In the genomic region with DNA sequence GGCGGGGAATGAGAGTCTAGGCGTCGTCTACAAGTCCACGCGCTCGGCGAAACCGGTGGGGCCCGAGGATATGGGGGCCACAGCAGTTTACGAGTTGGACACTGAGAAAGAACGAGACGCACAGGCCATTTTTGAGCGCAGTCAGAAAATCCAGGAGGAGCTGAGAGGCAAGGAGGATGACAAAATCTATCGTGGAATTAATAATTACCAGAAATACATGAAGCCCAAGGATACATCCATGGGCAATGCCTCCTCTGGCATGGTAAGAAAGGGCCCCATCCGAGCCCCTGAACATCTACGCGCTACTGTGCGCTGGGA, we compare ENCODE assay signal across 1 mouse cellular context.
TF ChIP-seq lines count a peak whose summit lies in the region.

No protein-coding gene starts in this region.

TF ChIP-seq in CH12.LX, 34 proteins besides CTCF, POLR2A, EP300 and RAD21:
- TF ChIP-seq CHD2 (IDR thresholded peaks at IDR 0.05; ENCODE audit: low read length) (no peak), E2F4 (IDR thresholded peaks at IDR 0.05; ENCODE audit: insufficient replicate concordance, low read depth, low read length) (no peak), MAX (IDR thresholded peaks at IDR 0.05; ENCODE audit: low read length) (no peak), NRF1 (IDR thresholded peaks at IDR 0.05; ENCODE audit: low read depth, low read length) (no peak), MYC (IDR thresholded peaks at IDR 0.05; ENCODE audit: low read depth, low read length) (no peak), MEF2A (IDR thresholded peaks at IDR 0.05; ENCODE audit: borderline replicate concordance, low read depth, low read length) (no peak), CHD1 (IDR thresholded peaks at IDR 0.05; ENCODE audit: low read depth, low read length) (no peak), MAFK (IDR thresholded peaks at IDR 0.05; ENCODE audit: insufficient replicate concordance, low read length) (no peak), JUN (IDR thresholded peaks at IDR 0.05; ENCODE audit: insufficient read depth, low read depth, low read length) (no peak), MXI1 (IDR thresholded peaks at IDR 0.05; ENCODE audit: low read depth, low read length) (no peak), TCF12 (IDR thresholded peaks at IDR 0.05; ENCODE audit: low read depth, low read length) (no peak), ZKSCAN1 (IDR thresholded peaks at IDR 0.05; ENCODE audit: borderline replicate concordance, low read depth, low read length) (no peak), POLR2AphosphoS2 (IDR thresholded peaks at IDR 0.05; ENCODE audit: low read depth, low read length) (no peak), USF2 (conservative IDR thresholded peaks at IDR 0.05; ENCODE audit: low read depth, low read length) (no peak), UBTF (IDR thresholded peaks at IDR 0.05; ENCODE audit: low read depth, low read length) (no peak), NELFE (IDR thresholded peaks at IDR 0.05; ENCODE audit: low read depth, low read length) (no peak), ZNF384 (IDR thresholded peaks at IDR 0.05; ENCODE audit: low read depth, low read length) (no peak), USF1 (IDR thresholded peaks at IDR 0.05; ENCODE audit: low read depth, low read length) (no peak), HCFC1 (IDR thresholded peaks at IDR 0.05; ENCODE audit: low read depth, low read length) (no peak)
